Mouse (Mus musculus): ENCODE results near the gene Sept9. TPM values are rescaled to one million over a fixed set of nuclear protein-coding genes. Genes with fewer than 3 reads are reported as not detected.

Sept9 gene
- polyA plus RNA-seq, 1 experiment from 2014 or later = 125 TPM

DNA sequence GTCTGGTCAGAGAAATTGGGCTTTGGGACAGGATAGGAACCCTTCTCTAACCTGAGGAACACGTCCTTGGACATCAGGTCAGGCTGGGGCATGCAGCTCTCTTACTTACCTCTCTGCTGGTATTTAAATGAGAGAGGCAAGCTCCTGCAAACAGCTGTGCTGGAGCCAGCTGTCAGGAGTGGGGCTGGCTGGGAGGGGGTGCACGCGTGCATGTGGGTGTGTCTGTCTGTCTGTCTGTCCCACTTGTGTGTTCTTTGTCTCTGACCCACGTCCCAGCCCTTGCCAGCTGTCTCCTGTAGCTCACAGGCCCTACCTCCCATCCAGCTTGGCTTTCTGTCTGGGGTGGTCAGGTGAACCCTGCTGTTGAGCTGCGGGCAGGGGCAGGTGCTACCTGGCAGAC, 75.5 kb downstream of the Sept9 start:
- H3K27ac ChIP-seq = no peak overlapping the region
- H3K27me3 ChIP-seq = no peaks in the 10 kb centered on the region
- H3K9me3 ChIP-seq = no peaks in the 10 kb centered on the region
- H3K9ac ChIP-seq (replicated peaks) = no peak overlapping the region
- no peaks in the 10 kb centered on the region for H3K36me3 ChIP-seq
- WGBS = 70% methylated on average over 5 of the region's 5 CpGs
- no peak overlapping the region for H3K4me3 ChIP-seq (replicated peaks)
- no peak for ATAC-seq
- peaks cover 43% of the 10 kb centered on the region for H3K4me1 ChIP-seq (replicated peaks)
- H3K4me2 ChIP-seq (replicated peaks) = no peak overlapping the region

DNA sequence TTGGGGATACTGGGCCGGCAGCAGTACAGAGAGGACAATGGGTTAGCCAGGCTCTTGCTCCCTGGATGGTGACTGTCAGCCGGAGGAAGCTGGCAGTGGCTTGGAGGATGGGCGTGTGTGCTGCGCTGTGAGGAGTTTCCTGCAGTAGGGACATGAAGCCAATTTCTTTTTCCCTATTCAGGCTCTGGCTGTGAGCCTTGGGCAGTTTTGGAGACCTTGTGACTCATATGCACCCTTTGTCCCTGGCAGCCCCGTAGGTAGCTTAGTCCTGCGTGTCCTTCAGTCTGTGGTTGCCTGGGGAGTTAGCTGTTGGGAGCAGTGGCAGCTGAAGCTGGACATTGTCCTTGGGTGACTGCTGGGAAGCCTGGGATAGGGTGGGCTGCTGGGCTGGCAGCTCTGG, 76.5 kb downstream of the Sept9 start:
- peaks cover 42% of the 10 kb centered on the region for H3K4me1 ChIP-seq (replicated peaks)
- no peak overlapping the region for H3K4me3 ChIP-seq (replicated peaks)
- no peaks in the 10 kb centered on the region for H3K27me3 ChIP-seq
- 25% methylated on average over 6 of the region's 6 CpGs for WGBS
- ATAC-seq = no peak
- no peak overlapping the region; the same call in 1 of the 2 replicates for H3K27ac ChIP-seq
- H3K36me3 ChIP-seq = no peaks in the 10 kb centered on the region
- no peak overlapping the region for H3K4me2 ChIP-seq (replicated peaks)
- no peaks in the 10 kb centered on the region for H3K9me3 ChIP-seq
- H3K9ac ChIP-seq (replicated peaks) = no peak overlapping the region

DNA sequence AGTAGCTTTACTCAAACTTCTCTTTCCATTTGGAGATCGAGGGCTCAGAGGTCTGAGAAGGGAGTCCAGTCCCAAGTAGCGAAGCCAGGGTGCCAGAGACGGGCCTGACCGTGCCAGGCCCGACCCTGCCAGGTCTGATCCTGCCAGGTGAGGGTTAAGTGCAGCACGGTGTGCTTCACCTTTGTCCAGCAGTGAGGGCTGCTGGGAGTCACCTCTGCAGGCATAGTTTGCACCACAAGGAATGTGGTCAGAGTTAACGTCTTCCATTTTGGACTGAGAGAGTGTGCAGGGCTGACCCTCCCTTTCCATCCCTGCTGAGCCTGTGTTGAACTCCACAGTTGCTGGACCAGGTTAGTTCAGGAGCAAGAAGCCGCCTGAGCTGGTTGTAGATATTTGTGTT, 77.5 kb downstream of the Sept9 start:
- Histone ChIP-seq H3K4me1 (replicated peaks) (peaks cover 49% of the 10 kb centered on the region), H3K27ac (no peak overlapping the region), H3K4me3 (replicated peaks) (no peak overlapping the region), H3K9me3 (no peaks in the 10 kb centered on the region), H3K27me3 (no peaks in the 10 kb centered on the region), H3K36me3 (no peaks in the 10 kb centered on the region), H3K9ac (replicated peaks) (no peak overlapping the region), H3K4me2 (replicated peaks) (no peak overlapping the region)
- 72% methylated on average over 8 of the region's 8 CpGs for WGBS
- no peak for ATAC-seq

DNA sequence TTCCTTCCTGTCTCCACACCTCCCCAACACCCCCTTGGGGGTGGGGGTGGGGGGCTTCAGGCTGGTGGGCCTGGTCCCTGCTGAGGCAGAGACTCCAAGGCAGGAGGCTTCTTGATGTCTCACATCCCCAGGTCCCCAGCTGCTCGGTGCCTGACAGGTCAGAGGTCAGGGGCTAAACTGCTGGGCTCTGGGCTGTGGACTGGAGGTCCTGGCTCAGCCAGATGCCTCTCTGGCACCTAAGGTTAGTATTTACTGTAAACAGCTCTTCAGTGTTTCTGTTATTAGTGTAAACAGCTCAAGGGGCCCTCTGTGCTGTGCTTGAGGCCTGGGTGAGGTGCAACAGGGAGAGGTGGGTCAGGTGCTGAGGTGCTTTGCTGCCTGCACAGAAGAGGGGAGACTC, 78.7 kb downstream of the Sept9 start:
- WGBS = 31% methylated on average over 1 of the region's 1 CpGs
- Histone ChIP-seq H3K9ac (replicated peaks) (no peak overlapping the region; the same call in 1 of the 2 replicates), H3K4me1 (replicated peaks) (peaks cover 51% of the 10 kb centered on the region)

DNA sequence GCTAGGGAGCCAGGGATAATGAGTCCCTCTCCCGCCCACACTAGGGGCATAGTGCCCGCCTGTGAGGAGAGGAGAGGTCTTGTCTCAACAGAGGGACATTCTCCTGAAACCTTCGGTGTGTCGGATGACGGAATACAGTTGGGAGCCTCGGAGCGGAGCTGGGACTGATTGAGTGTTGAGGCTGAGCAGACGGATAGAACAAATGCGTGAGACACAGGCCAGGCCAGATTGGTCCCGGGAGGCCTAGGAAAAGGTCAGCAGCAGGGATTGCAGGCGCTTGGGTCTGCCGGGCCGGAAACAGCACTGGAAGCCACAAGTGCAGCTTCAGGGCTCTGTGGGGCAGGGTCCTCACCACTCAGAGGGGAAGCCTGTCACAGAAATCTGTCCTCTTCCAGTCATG, 79.1 kb downstream of the Sept9 start:
- Histone ChIP-seq H3K4me3 (replicated peaks) (no peak overlapping the region), H3K27ac (no peak overlapping the region), H3K27me3 (no peaks in the 10 kb centered on the region), H3K4me1 (replicated peaks) (peaks cover 50% of the 10 kb centered on the region), H3K9me3 (no peaks in the 10 kb centered on the region), H3K36me3 (no peaks in the 10 kb centered on the region), H3K9ac (replicated peaks) (no peak overlapping the region; the same call in 1 of the 2 replicates), H3K4me2 (replicated peaks) (no peak overlapping the region)
- no peak for ATAC-seq
- 50% methylated on average over 13 of the region's 13 CpGs for WGBS

More for the DNA sequence above, 78.7 kb downstream of the Sept9 start:
- ATAC-seq = no peak
- Histone ChIP-seq H3K4me3 (replicated peaks) (no peak overlapping the region), H3K27ac (no peak overlapping the region), H3K9me3 (no peaks in the 10 kb centered on the region), H3K4me2 (replicated peaks) (no peak overlapping the region), H3K36me3 (no peaks in the 10 kb centered on the region), H3K27me3 (no peaks in the 10 kb centered on the region)

DNA sequence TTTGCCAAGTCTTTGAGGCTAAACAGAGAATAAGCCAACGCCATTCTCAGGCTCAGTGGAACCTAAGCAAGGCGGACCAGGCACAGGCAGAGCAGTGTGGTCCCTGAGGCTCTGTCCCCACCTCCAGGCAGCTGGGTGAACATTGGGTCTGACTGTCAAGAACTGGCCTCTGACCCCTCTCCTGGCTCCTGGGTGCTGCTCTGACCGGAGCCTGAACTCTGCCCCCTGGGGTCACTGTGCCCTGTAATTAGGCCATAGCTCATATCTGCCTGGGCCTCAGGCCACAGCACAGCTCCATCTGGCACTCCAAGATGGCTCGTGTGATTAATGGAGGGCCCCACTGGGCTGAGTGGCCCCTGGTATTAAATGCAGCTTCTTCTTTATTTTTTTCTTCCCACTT, 80.5 kb downstream of the Sept9 start:
- H3K9ac ChIP-seq (replicated peaks) = no peak overlapping the region
- ATAC-seq = no peak
- 68% methylated on average over 4 of the region's 4 CpGs for WGBS
- H3K4me1 ChIP-seq (replicated peaks) = peaks cover 51% of the 10 kb centered on the region
- no peaks in the 10 kb centered on the region for H3K36me3 ChIP-seq
- no peaks in the 10 kb centered on the region for H3K27me3 ChIP-seq
- no peaks in the 10 kb centered on the region for H3K9me3 ChIP-seq
- H3K4me3 ChIP-seq (replicated peaks) = no peak overlapping the region
- no peak overlapping the region for H3K27ac ChIP-seq
- no peak overlapping the region for H3K4me2 ChIP-seq (replicated peaks)

DNA sequence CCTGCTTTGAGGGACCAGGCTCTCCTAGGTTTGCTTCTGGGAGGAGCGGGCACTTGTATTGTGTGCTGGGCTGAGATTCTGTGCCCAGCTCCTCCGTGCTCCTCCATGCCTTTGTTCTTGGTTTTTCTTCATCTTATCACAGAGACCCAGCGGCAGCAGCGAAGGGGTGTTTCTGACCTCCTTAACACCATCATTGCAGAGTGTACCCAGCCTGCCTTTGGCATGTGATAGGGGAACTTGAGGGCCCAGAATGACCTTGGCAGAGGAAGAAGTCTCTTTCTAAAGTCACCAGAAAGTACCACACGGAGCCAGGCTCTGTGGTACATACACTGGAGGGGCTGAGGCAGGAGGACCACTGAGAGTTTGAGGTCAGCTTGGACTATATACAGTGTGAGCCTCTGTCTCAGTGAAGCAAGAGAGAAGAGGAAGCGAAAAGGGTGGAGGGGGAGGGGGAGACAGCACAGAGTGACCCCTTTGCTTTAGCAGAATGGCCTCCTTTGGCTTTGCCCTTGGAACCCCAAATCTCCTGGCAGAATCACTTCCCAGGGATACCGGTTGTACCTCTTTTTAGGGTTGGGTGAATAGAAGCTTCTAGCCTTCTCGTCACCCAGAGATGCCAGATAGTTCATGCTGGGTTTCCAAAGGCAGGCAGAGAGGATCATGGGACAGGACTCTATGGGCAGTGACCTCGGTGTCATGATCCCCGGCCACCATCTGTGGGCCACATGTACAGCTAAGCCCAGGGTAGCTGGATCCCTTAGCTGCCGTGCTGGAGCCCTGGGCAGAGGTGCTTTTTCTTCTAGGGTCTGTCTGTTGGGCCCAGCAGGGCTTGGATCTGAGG, 83.8 kb downstream of the Sept9 start:
- no peaks in the 10 kb centered on the region for H3K27me3 ChIP-seq
- ATAC-seq = no peak
- H3K9ac ChIP-seq (replicated peaks) = no peak overlapping the region
- no peaks in the 10 kb centered on the region for H3K9me3 ChIP-seq
- no peaks in the 10 kb centered on the region for H3K36me3 ChIP-seq
- no peak overlapping the region for H3K4me2 ChIP-seq (replicated peaks)
- no peak overlapping the region for H3K4me3 ChIP-seq (replicated peaks)
- H3K27ac ChIP-seq = no peak overlapping the region
- 74% methylated on average over 11 of the region's 11 CpGs for WGBS
- peaks cover 44% of the 10 kb centered on the region for H3K4me1 ChIP-seq (replicated peaks)

DNA sequence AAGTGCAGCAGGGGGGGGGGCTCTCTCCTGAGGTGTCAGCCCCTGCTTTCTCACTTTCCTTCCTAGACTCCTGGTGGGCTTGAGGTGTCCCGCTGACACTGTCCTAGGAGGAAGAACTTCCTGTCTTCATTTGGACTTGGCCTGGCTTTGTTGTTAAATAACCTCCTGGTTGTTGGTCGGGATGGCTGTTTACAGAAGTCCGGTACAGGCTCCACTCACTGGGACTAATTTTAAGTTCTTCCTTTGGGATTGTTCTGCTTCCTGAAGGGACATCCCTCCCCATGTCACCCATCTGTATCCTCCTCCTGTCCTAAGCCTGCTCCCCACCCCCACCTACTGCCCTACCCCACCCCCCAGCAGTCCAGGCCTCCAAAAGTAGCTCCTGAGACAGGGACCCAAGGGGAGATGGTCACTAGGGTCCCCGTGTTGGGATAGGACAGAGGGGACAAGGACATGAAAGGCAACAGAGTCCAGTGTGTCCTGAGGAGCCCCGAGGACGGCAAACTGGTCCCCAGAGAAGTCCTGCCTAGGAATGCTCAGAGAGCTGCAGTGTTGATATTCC, 84.5 kb downstream of the Sept9 start:
- H3K4me1 ChIP-seq (replicated peaks) = peaks cover 38% of the 10 kb centered on the region
- H3K27me3 ChIP-seq = no peaks in the 10 kb centered on the region
- no peak for ATAC-seq
- H3K4me2 ChIP-seq (replicated peaks) = no peak overlapping the region
- H3K9me3 ChIP-seq = no peaks in the 10 kb centered on the region
- H3K9ac ChIP-seq (replicated peaks) = no peak overlapping the region
- WGBS = 73% methylated on average over 6 of the region's 6 CpGs
- H3K4me3 ChIP-seq (replicated peaks) = no peak overlapping the region
- H3K36me3 ChIP-seq = no peaks in the 10 kb centered on the region
- H3K27ac ChIP-seq = no peak overlapping the region

DNA sequence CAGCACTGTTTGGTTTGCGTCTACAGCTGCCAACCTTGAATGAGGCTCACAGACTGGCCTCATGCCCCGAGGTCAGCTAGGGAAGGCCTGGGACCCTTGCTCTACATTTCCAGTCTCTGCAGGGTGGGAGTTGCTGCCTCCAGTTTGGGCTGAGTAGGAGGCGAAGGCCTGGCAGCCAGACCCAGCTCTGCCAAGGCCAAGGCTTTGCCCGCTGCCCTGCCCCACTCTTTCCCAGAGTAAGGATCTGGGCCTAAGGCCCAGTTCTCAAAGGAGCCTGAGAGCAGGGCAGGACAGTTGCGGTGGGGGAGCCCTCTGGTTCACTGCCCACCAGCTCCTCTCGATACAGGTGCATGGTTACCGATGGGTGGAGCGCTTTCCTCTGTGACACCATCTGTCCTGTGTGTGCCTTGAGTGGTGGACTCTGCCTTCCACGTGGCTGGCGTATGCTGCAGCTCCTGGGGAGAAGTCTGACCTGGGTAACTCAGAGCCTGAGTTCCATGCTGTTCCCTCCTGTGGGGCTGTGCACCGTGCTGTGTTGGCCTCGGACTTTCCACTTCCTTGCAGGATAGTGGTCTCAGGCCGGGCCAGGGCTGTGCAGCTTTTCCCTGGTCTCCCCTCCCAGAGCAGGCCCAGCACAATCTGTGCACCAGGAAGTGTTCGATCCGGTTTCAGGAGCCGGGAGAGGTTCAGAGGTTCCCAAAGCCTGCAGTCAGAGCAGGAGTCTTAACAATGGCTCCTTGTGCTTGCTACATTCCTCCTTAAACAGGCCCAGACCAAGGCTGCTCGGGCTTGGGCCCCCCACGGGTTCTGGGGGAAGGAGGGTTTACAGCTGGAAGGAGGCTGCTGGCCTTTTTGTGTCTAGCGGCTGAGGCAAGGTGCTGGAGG, 85.5 kb downstream of the Sept9 start:
- Histone ChIP-seq H3K4me3 (replicated peaks) (no peak overlapping the region), H3K4me2 (replicated peaks) (no peak overlapping the region), H3K36me3 (no peaks in the 10 kb centered on the region), H3K27ac (peak overlapping the region; percentile 28; the same call in 1 of the 2 replicates), H3K9ac (replicated peaks) (peak overlapping the region; percentile 33; the same call in 1 of the 2 replicates), H3K9me3 (no peaks in the 10 kb centered on the region), H3K4me1 (replicated peaks) (peaks cover 36% of the 10 kb centered on the region), H3K27me3 (no peaks in the 10 kb centered on the region)
- peak; percentile 57 for ATAC-seq
- WGBS = 43% methylated on average over 19 of the region's 19 CpGs

DNA sequence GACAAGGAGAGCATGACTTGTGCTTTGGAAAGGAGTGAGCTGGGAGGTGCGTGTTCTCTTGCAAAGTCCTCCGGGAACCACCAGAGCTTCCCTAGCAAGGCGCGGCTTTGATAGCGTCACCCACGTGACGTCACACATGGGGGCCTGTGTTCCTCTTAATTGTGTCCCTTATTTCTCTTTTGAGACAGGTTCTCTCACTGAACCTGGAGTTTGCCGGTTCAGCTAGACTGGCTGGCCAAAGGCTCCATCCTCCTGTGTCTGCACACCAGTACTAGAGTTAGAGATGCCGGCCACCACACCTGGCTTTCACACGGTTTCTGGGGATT, 86.1 kb downstream of the Sept9 start:
- 61% methylated on average over 10 of the region's 10 CpGs for WGBS
- Histone ChIP-seq H3K27ac (0 out of 2 replicates have a peak overlapping the region, but pooled peaks have one; percentile 28), H3K9ac (replicated peaks) (no peak overlapping the region), H3K4me1 (replicated peaks) (peaks cover 34% of the 10 kb centered on the region), H3K9me3 (no peaks in the 10 kb centered on the region), H3K4me2 (replicated peaks) (no peak overlapping the region), H3K36me3 (peaks cover 6% of the 10 kb centered on the region; the same call in 1 of the 2 replicates), H3K4me3 (replicated peaks) (no peak overlapping the region), H3K27me3 (no peaks in the 10 kb centered on the region)
- no peak for ATAC-seq

DNA sequence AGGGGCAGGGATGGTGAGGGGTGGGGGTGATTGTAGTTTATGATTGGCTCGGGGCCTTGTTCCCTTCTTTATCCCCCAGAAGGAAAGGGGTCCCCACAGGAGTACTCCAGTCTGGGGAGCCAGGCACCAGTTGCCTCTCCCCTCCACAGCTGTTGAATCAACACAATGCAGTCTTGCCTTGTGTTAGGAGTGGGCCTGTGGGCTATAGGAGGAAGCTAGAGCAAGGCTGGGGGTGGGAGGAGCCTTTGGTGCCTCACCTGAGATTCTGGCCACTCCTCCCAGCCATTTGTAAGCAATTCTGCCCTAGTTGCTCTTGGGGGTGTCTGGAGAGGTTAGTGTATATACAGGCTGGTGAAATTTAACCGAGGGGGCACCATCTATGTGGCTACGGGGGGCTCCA, 88.3 kb downstream of the Sept9 start:
- WGBS = 88% methylated on average over 3 of the region's 3 CpGs
- H3K9ac ChIP-seq (replicated peaks) = no peak overlapping the region
- no peak for ATAC-seq
- H3K27me3 ChIP-seq = no peaks in the 10 kb centered on the region
- H3K4me2 ChIP-seq (replicated peaks) = no peak overlapping the region
- peaks cover 25% of the 10 kb centered on the region for H3K4me1 ChIP-seq (replicated peaks)
- H3K36me3 ChIP-seq = peaks cover 19% of the 10 kb centered on the region
- no peaks in the 10 kb centered on the region for H3K9me3 ChIP-seq
- no peak overlapping the region for H3K27ac ChIP-seq
- H3K4me3 ChIP-seq (replicated peaks) = no peak overlapping the region

DNA sequence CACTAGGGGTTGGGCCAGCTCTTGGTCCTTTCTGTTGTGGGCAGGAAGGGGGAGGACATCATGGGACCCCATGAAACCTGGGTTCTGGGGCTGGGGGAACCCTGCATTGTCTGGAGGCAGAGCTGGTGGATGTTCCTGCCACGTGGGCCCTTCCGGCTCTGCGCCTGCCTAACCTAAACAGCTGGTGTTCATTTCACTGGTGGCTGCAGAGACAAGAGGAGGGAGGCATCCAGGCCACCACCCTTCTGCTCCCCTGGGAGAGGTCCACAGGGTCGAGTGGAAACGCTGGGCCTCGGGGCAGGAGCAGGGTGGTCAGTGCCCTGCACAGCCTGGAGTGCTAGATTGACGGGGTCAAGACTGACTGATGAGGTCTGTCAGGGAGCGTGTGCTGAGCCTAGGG, 89.3 kb downstream of the Sept9 start:
- H3K9me3 ChIP-seq = no peaks in the 10 kb centered on the region
- H3K4me3 ChIP-seq (replicated peaks) = no peak overlapping the region
- H3K9ac ChIP-seq (replicated peaks) = no peak overlapping the region
- peaks cover 21% of the 10 kb centered on the region for H3K4me1 ChIP-seq (replicated peaks)
- no peaks in the 10 kb centered on the region for H3K27me3 ChIP-seq
- 93% methylated on average over 8 of the region's 8 CpGs for WGBS
- ATAC-seq = no peak
- H3K4me2 ChIP-seq (replicated peaks) = no peak overlapping the region
- peaks cover 19% of the 10 kb centered on the region for H3K36me3 ChIP-seq
- H3K27ac ChIP-seq = no peak overlapping the region

Measured in midbrain, embryonic 13.5 days (tissue).